Mouse (Mus musculus): Measurements from ENCODE around the gene Rbp4.

- TF ChIP-seq POLR2A (IDR thresholded peaks at IDR 0.05; ENCODE audit: low read depth, low read length) (no peak), CTCF (conservative IDR thresholded peaks at IDR 0.05; ENCODE audit: insufficient read depth, insufficient read length, low read depth, low read length) (no peak)
These were observed 39.2 kb downstream of the Rbp4 start for GRCm38 (mm10) chr19:38085841-38086240.

All from kidney, adult 2 months (tissue).